Mouse (Mus musculus): ENCODE measurements around the gene Camk1d.

- TF ChIP-seq POLR2A (IDR thresholded peaks at IDR 0.05; ENCODE audit: extremely low read depth, insufficient read depth, low read length), result no peak
- TF ChIP-seq CTCF (IDR thresholded peaks at IDR 0.05; ENCODE audit: low read depth, low read length), result no peak
Observed at GRCm38 (mm10) chr2:5316763-5317162, 397.6 kb downstream of the Camk1d start.
